Mouse (Mus musculus) heart, embryonic 12.5 days (tissue): Measurements from ENCODE around the gene Abt1. TPM values are rescaled to one million over a fixed set of nuclear protein-coding genes. Genes with fewer than 3 reads are reported as not detected.
A peak's percentile ranks its signal among the peaks of the same experiment; 100 is the strongest.

ENCODE experiments used
- ATAC-seq: fragments of 200-750 bp; cut with Nextera tagmentation; 2 replicates; pipeline ENCODE4 v1.8.0; 2017; ENCODE audit warnings: moderate TSS enrichment, moderate library complexity; ENCODE audit not compliant: insufficient number of reproducible peaks, low FRiP score
- H3K27ac ChIP-seq: fragments of 300-500 bp; sonication (generic); 2 replicates; pipeline ENCODE4 v1.5.1; 2016; ENCODE audit warnings: mild to moderate bottlenecking, moderate library complexity; ENCODE audit not compliant: poor library complexity, severe bottlenecking
- H3K27me3 ChIP-seq: fragments of 300-500 bp; sonication (generic); replicated peaks from 2 replicates; pipeline ENCODE4 v1.6.1; 2016; ENCODE audit warnings: mild to moderate bottlenecking, moderate library complexity
- H3K36me3 ChIP-seq: fragments of 300-500 bp; sonication (generic); 2 replicates; pipeline ENCODE4 v1.6.1; 2016; ENCODE audit warnings: mild to moderate bottlenecking, moderate library complexity
- H3K4me1 ChIP-seq: fragments of 300-500 bp; sonication (generic); replicated peaks from 2 replicates; pipeline ENCODE4 v1.6.1; 2016; ENCODE audit warnings: mild to moderate bottlenecking
- H3K4me2 ChIP-seq: fragments of 300-500 bp; sonication (generic); 2 replicates; pipeline ENCODE4 v1.6.1; 2016; ENCODE audit warnings: mild to moderate bottlenecking, moderate library complexity
- H3K4me3 ChIP-seq: fragments of 300-500 bp; sonication (generic); 2 replicates; pipeline ENCODE4 v1.5.1; 2016; ENCODE audit warnings: mild to moderate bottlenecking
- H3K9ac ChIP-seq: fragments of 300-500 bp; sonication (generic); 2 replicates; pipeline ENCODE4 v1.6.1; 2016; ENCODE audit warnings: mild to moderate bottlenecking, moderate library complexity
- H3K9me3 ChIP-seq: fragments of 300-500 bp; sonication (generic); replicated peaks from 2 replicates; pipeline ENCODE4 v1.6.1; 2016; ENCODE audit warnings: mild to moderate bottlenecking, moderate library complexity
- WGBS: fragments of 180-500 bp; shearing (Covaris S2); methylation state at CpG from one replicate; pipeline ENCODE4 v1.1.7; 2016; 5-methylcytosine and 5-hydroxymethylcytosine counted together
- polyA plus RNA-seq: library from polyadenylated mRNA; unstranded; fragments of >200 nt; fragmentation: Nextera tagmentation; extraction: Ambion mirVana; gene quantifications from 2 replicates; pipeline ENCODE4 v1.2.1, GENCODE M21; 2016

Abt1 gene
- polyA plus RNA-seq, 1 experiment from 2014 or later = 8.1 TPM

- WGBS = 5% methylated on average over 9 of the region's 9 CpGs
- no peak for ATAC-seq
- Histone ChIP-seq H3K4me2 (peak overlapping the region; percentile 68), H3K9me3 (no peaks in the 10 kb centered on the region), H3K4me1 (no peaks in the 10 kb centered on the region), H3K4me3 (peak overlapping the region; percentile 81), H3K27me3 (peaks cover 3% of the 10 kb centered on the region; the same call in 1 of the 2 replicates), H3K36me3 (no peaks in the 10 kb centered on the region), H3K27ac (peak overlapping the region; percentile 91), H3K9ac (peak overlapping the region; percentile 80)
Measured at GRCm38 (mm10) chr13:23453926-23454325, 30.3 kb upstream of the Abt1 start.

- under 1% methylated on average over 25 of the region's 25 CpGs for WGBS
- H3K9ac ChIP-seq = peak overlapping the region; percentile 80
- no peaks in the 10 kb centered on the region for H3K36me3 ChIP-seq
- H3K4me3 ChIP-seq = peak overlapping the region; percentile 81
- H3K27ac ChIP-seq = peak overlapping the region; percentile 91
- H3K27me3 ChIP-seq = peaks cover 3% of the 10 kb centered on the region; the same call in 1 of the 2 replicates
- peaks cover 5% of the 10 kb centered on the region; the same call in 1 of the 2 replicates for H3K4me1 ChIP-seq
- H3K4me2 ChIP-seq = peak overlapping the region; percentile 68
- ATAC-seq = peak; percentile 87
- H3K9me3 ChIP-seq = no peaks in the 10 kb centered on the region
Measured at GRCm38 (mm10) chr13:23453362-23453862, 29.7 kb upstream of the Abt1 start.

- H3K27ac ChIP-seq = no peak overlapping the region
- WGBS = under 1% methylated on average over 15 of the region's 15 CpGs
- H3K9ac ChIP-seq = 0 out of 2 replicates have a peak overlapping the region, but pooled peaks have one; percentile 12
- peak overlapping the region; percentile 50 for H3K4me3 ChIP-seq
- no peaks in the 10 kb centered on the region for H3K36me3 ChIP-seq
- peaks cover 5% of the 10 kb centered on the region; the same call in 1 of the 2 replicates for H3K4me1 ChIP-seq
- peak; percentile 43; the same call in 1 of the 2 replicates for ATAC-seq
- no peaks in the 10 kb centered on the region for H3K27me3 ChIP-seq
- peak overlapping the region; percentile 62 for H3K4me2 ChIP-seq
- H3K9me3 ChIP-seq = no peaks in the 10 kb centered on the region
Measured at GRCm38 (mm10) chr13:23450398-23450797, 26.7 kb upstream of the Abt1 start.

GRCm38 (mm10) chr13:23449235-23450095 lies 25.8 kb upstream of the Abt1 start:
- no peak for ATAC-seq
- Histone ChIP-seq H3K9ac (peak overlapping the region; percentile 71), H3K36me3 (no peaks in the 10 kb centered on the region), H3K9me3 (no peaks in the 10 kb centered on the region), H3K4me1 (peaks cover 6% of the 10 kb centered on the region; the same call in 1 of the 2 replicates), H3K4me2 (peak overlapping the region; percentile 62), H3K27me3 (no peaks in the 10 kb centered on the region), H3K27ac (peak overlapping the region; percentile 73), H3K4me3 (peak overlapping the region; percentile 50)
- under 1% methylated on average over 24 of the region's 24 CpGs for WGBS

- H3K9me3 ChIP-seq = no peaks in the 10 kb centered on the region
- peaks cover 9% of the 10 kb centered on the region; the same call in 1 of the 2 replicates for H3K4me1 ChIP-seq
- no peak for ATAC-seq
- H3K4me3 ChIP-seq = peak overlapping the region; percentile 50
- no peaks in the 10 kb centered on the region for H3K36me3 ChIP-seq
- no peak overlapping the region for H3K9ac ChIP-seq
- 40% methylated on average over 3 of the region's 3 CpGs for WGBS
- no peaks in the 10 kb centered on the region for H3K27me3 ChIP-seq
- peak overlapping the region; percentile 29; the same call in 1 of the 2 replicates for H3K4me2 ChIP-seq
- peak overlapping the region; percentile 33; the same call in 1 of the 2 replicates for H3K27ac ChIP-seq
Measured at GRCm38 (mm10) chr13:23448758-23449157, 25.1 kb upstream of the Abt1 start.

GRCm38 (mm10) chr13:23446498-23446952 lies 22.9 kb upstream of the Abt1 start:
- Histone ChIP-seq H3K4me3 (peak overlapping the region; percentile 66), H3K4me2 (peak overlapping the region; percentile 84), H3K27me3 (no peaks in the 10 kb centered on the region), H3K27ac (peak overlapping the region; percentile 72), H3K9me3 (no peaks in the 10 kb centered on the region), H3K36me3 (no peaks in the 10 kb centered on the region), H3K4me1 (peaks cover 11% of the 10 kb centered on the region; the same call in 1 of the 2 replicates), H3K9ac (peak overlapping the region; percentile 70)
- under 1% methylated on average over 16 of the region's 16 CpGs for WGBS
- ATAC-seq = peak; percentile 68

- peak overlapping the region; percentile 66 for H3K4me3 ChIP-seq
- H3K9me3 ChIP-seq = no peaks in the 10 kb centered on the region
- no peaks in the 10 kb centered on the region for H3K27me3 ChIP-seq
- under 1% methylated on average over 55 of the region's 55 CpGs for WGBS
- ATAC-seq = peak; percentile 88
- H3K4me2 ChIP-seq = peak overlapping the region; percentile 84
- no peaks in the 10 kb centered on the region for H3K36me3 ChIP-seq
- H3K27ac ChIP-seq = peak overlapping the region; percentile 95
- peak overlapping the region; percentile 79 for H3K9ac ChIP-seq
- H3K4me1 ChIP-seq = peaks cover 11% of the 10 kb centered on the region; the same call in 1 of the 2 replicates
Measured at GRCm38 (mm10) chr13:23445561-23446320, 22.1 kb upstream of the Abt1 start.

GRCm38 (mm10) chr13:23445156-23445555 lies 21.5 kb upstream of the Abt1 start:
- peak overlapping the region; percentile 95 for H3K27ac ChIP-seq
- peak overlapping the region; percentile 79 for H3K9ac ChIP-seq
- 3% methylated on average over 10 of the region's 10 CpGs for WGBS
- H3K4me3 ChIP-seq = peak overlapping the region; percentile 66
- H3K4me1 ChIP-seq = peaks cover 11% of the 10 kb centered on the region; the same call in 1 of the 2 replicates
- no peaks in the 10 kb centered on the region for H3K9me3 ChIP-seq
- no peaks in the 10 kb centered on the region for H3K27me3 ChIP-seq
- no peak for ATAC-seq
- no peaks in the 10 kb centered on the region for H3K36me3 ChIP-seq
- H3K4me2 ChIP-seq = peak overlapping the region; percentile 84

GRCm38 (mm10) chr13:23444451-23444850 lies 20.8 kb upstream of the Abt1 start:
- H3K27me3 ChIP-seq = no peaks in the 10 kb centered on the region
- WGBS = 64% methylated on average over 5 of the region's 5 CpGs
- peak overlapping the region; percentile 34 for H3K4me2 ChIP-seq
- no peaks in the 10 kb centered on the region for H3K36me3 ChIP-seq
- H3K9ac ChIP-seq = no peak overlapping the region; the same call in 1 of the 2 replicates
- ATAC-seq = no peak
- H3K4me1 ChIP-seq = peaks cover 11% of the 10 kb centered on the region; the same call in 1 of the 2 replicates
- no peaks in the 10 kb centered on the region for H3K9me3 ChIP-seq
- H3K4me3 ChIP-seq = 0 out of 2 replicates have a peak overlapping the region, but pooled peaks have one; percentile 5
- no peak overlapping the region for H3K27ac ChIP-seq

GRCm38 (mm10) chr13:23439901-23440300 lies 16.2 kb upstream of the Abt1 start:
- 64% methylated on average over 10 of the region's 10 CpGs for WGBS
- Histone ChIP-seq H3K4me2 (no peak overlapping the region), H3K9ac (no peak overlapping the region), H3K9me3 (no peaks in the 10 kb centered on the region), H3K27ac (no peak overlapping the region), H3K4me3 (no peak overlapping the region), H3K36me3 (no peaks in the 10 kb centered on the region), H3K27me3 (no peaks in the 10 kb centered on the region), H3K4me1 (peaks cover 7% of the 10 kb centered on the region; the same call in 1 of the 2 replicates)
- ATAC-seq = no peak
